Mouse (Mus musculus) spleen, adult 2 months (tissue): ENCODE data around the gene Tkt.

Source experiments
- CTCF ChIP-seq: fragments of 200-500 bp; IDR thresholded peaks from 2 replicates; pipeline ENCODE4 v1.5.1; 2011; ENCODE audit warnings: mild to moderate bottlenecking, inconsistent platforms; ENCODE audit not compliant: insufficient read depth, insufficient read length, insufficient replicate concordance; ENCODE audit errors: extremely low read depth
- POLR2A ChIP-seq: fragments of 200-500 bp; IDR thresholded peaks from 2 replicates; pipeline ENCODE4 v1.6.1; 2011; ENCODE audit warnings: low read depth, low read length, inconsistent platforms

- TF ChIP-seq POLR2A (no peak), CTCF (no peak)
Measured at GRCm38 (mm10) chr14:30610940-30611339, 62.8 kb downstream of the Tkt start.
